Mouse (Mus musculus) lung, adult 18-20 months (tissue): ENCODE measurements around the gene Hist2h3c2.

Experiments
- DNase-seq, 2 experiments: peaks; one replicate each; pipeline ENCODE4 v3.0.0; 2022; ENCODE audit warnings: mixed read lengths in 2 of 2

The Hist2h3c2 gene

GRCm38 (mm10) chr3:96195616-96196313 lies 43.2 kb downstream of the Hist2h3c2 start:
- DNase-seq = no peak

- no peak for DNase-seq
Measured at GRCm38 (mm10) chr3:96194966-96195365, 44.0 kb downstream of the Hist2h3c2 start.

DNA sequence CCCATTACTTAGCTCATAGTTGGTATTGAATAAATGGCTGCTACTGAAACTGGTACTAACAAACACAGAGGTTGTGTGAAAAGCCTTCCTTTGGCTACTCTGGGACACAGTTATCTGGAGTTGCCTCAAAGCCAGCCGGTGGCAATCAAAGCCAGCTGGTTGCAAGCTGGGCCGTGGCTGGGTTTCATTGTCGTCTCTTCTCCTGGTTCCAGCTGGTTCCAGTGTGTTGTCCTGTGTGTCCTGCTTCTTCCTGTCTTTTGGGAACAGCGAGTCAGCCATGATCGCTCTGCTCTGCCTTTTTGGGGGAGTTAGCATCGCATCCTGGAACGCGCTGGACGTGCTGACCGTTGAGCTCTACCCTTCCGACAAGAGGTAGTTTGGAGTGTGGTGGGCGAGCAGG lies 46.0 kb downstream of the Hist2h3c2 start:
- no peak for DNase-seq
